ENCODE assay signal across 8 mouse cellular contexts in the genomic region with DNA sequence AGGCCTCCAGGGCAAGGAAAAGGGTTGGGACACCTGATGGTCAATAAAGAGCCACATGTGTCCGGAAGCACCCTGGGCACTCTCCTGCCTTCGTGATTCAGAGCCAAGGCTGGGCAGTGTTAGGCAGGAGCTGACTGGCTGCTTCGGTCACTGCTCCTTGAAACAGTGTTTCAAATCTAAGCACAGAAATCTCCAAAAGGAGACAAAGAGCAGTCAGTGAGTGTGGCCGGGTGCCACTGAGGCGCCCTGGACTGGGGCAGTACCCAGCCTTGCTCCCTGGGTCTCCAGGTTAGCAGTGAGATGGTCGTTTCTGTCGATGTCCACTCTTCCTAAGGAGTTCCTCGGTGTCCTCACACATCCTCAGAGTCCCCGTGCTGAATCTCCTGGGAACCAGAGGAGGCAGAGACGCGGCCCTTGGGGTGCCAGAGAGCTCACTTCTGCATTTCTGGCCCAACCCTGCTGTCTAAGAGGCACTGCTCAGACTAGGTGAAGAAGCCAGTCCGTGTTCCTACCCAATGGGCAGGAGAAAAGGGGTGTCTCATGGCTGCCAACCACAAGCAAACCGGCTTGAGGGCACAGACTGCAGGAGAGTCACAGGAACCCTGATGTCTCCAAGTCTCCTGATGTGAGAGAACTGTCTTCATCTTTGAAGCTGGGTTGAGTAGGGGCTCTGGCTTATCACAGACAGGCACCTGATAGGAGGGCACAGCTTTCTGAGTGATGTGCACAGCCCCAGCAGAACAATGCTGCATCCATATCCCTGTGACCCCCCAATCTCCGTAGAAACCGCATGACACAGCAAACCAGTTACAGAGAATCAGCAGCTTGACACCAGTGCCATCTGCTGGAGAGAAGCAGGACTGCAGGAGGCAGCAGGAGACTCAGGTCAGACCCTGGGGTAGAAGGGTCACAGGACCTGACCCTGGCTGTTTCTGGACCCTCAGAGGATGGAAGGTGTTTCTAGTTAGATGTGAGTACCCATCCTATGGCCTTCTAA. TPM values are rescaled to one million over a fixed set of nuclear protein-coding genes. Genes with fewer than 3 reads are reported as not detected.
DNase-seq lines count a peak whose midpoint lies in the region; ATAC-seq and TF ChIP-seq lines count a peak whose summit lies in the region.

No protein-coding gene starts in this region.

- 74% methylated on average over 15 of the region's 15 CpGs for WGBS in embryonic facial prominence, embryonic 11.5 days
- WGBS in liver, postnatal 0 days (ENCODE audit: insufficient replicate concordance), result 60% methylated on average over 15 of the region's 15 CpGs
- 72% methylated on average over 15 of the region's 15 CpGs for WGBS in neural tube, embryonic 14.5 days

- H3K4me3 ChIP-seq in embryonic facial prominence, embryonic 11.5 days (ENCODE audit: low read depth, low read length), result no peak overlapping the region
- no peak overlapping the region for H3K4me3 ChIP-seq in liver, postnatal 0 days (ENCODE audit: low read depth, low read length)
- no peak overlapping the region for H3K4me3 ChIP-seq in neural tube, embryonic 14.5 days (ENCODE audit: low read depth, low read length)

- no peak overlapping the region for H3K4me2 ChIP-seq in embryonic facial prominence, embryonic 11.5 days (ENCODE audit: low read depth, low read length)
- no peak overlapping the region for H3K4me2 ChIP-seq in liver, postnatal 0 days (ENCODE audit: low read depth, low read length)
- no peak overlapping the region for H3K4me2 ChIP-seq in neural tube, embryonic 14.5 days (ENCODE audit: low read depth, low read length)

- ATAC-seq in CD4-positive, CD25-positive, alpha-beta regulatory T cell, adult 4 months, result peak; percentile 47
- ATAC-seq in embryonic facial prominence, embryonic 11.5 days (replicated peaks; ENCODE audit: insufficient number of reproducible peaks, low FRiP score, low TSS enrichment, low read depth), result no peak
- peak; percentile 51 for ATAC-seq in liver, postnatal 0 days
- peak; percentile 67; the same call in 1 of the 2 replicates for ATAC-seq in neural tube, embryonic 14.5 days (ENCODE audit: low read depth)

- peak; percentile 99 for TF ChIP-seq CTCF in liver, postnatal 0 days (IDR thresholded peaks at IDR 0.05; ENCODE audit: low read depth)

- no peaks in the 10 kb centered on the region for H3K36me3 ChIP-seq in embryonic facial prominence, embryonic 11.5 days (replicated peaks; ENCODE audit: control insufficient read depth, insufficient read depth, low read depth, low read length)
- H3K36me3 ChIP-seq in liver, postnatal 0 days (replicated peaks; ENCODE audit: insufficient read depth, low read length), result no peaks in the 10 kb centered on the region
- 0 out of 2 replicates have a peak, but pooled peaks cover 3% of the 10 kb centered on the region for H3K36me3 ChIP-seq in neural tube, embryonic 14.5 days (ENCODE audit: control insufficient read depth, insufficient read depth, low read length)

- H3K27ac ChIP-seq in embryonic facial prominence, embryonic 11.5 days (replicated peaks; ENCODE audit: low read depth, low read length), result no peak overlapping the region
- no peak overlapping the region for H3K27ac ChIP-seq in liver, postnatal 0 days (ENCODE audit: low read depth)
- H3K27ac ChIP-seq in neural tube, embryonic 14.5 days (ENCODE audit: low read depth, low read length), result no peak overlapping the region

- DNase-seq in adrenal gland, postnatal 36 days, result peak; percentile 73 to 77
- peak; percentile 77 for DNase-seq in embryonic facial prominence, embryonic 11.5 days (ENCODE audit: low spot score)
- DNase-seq in heart, adult 8-10 months (ENCODE audit: low spot score), result peak; percentile 73
- peak; percentile 75 for DNase-seq in kidney, postnatal 14 days
- peak; percentile 80 for DNase-seq in liver, postnatal 0 days
- peak; percentile 64 for DNase-seq in testis, postnatal 14 days (ENCODE audit: low spot score)

- no peak for TF ChIP-seq EP300 in liver, postnatal 0 days (IDR thresholded peaks at IDR 0.05; ENCODE audit: low read depth)

- H3K4me1 ChIP-seq in embryonic facial prominence, embryonic 11.5 days (ENCODE audit: control insufficient read depth, insufficient read depth, low read length), result no peaks in the 10 kb centered on the region
- no peaks in the 10 kb centered on the region for H3K4me1 ChIP-seq in liver, postnatal 0 days (ENCODE audit: insufficient read depth)
- peaks cover 5% of the 10 kb centered on the region; the same call in 1 of the 2 replicates for H3K4me1 ChIP-seq in neural tube, embryonic 14.5 days (ENCODE audit: control insufficient read depth, insufficient read depth, low read length)

- H3K27me3 ChIP-seq in embryonic facial prominence, embryonic 11.5 days (ENCODE audit: control insufficient read depth, insufficient read depth, low read length), result no peaks in the 10 kb centered on the region
- no peaks in the 10 kb centered on the region for H3K27me3 ChIP-seq in liver, postnatal 0 days (ENCODE audit: insufficient read depth, low read length)
- no peaks in the 10 kb centered on the region for H3K27me3 ChIP-seq in neural tube, embryonic 14.5 days (ENCODE audit: control insufficient read depth, insufficient read depth, low read length)

- H3K9ac ChIP-seq in embryonic facial prominence, embryonic 11.5 days (replicated peaks; ENCODE audit: low read length), result no peak overlapping the region
- no peak overlapping the region for H3K9ac ChIP-seq in liver, postnatal 0 days (replicated peaks)
- H3K9ac ChIP-seq in neural tube, embryonic 14.5 days (replicated peaks; ENCODE audit: low read depth, low read length), result no peak overlapping the region

- H3K9me3 ChIP-seq in embryonic facial prominence, embryonic 11.5 days (replicated peaks; ENCODE audit: control insufficient read depth, low read length), result no peaks in the 10 kb centered on the region
- H3K9me3 ChIP-seq in liver, postnatal 0 days (ENCODE audit: low read length), result no peaks in the 10 kb centered on the region
- no peaks in the 10 kb centered on the region for H3K9me3 ChIP-seq in neural tube, embryonic 14.5 days (ENCODE audit: control insufficient read depth, low read length)

RNA-seq across cellular contexts. Expression of a gene that starts 12.1 kb away (rescaled TPM):
- polyA plus RNA-seq in CD4-positive, CD25-positive, alpha-beta regulatory T cell, adult 4 months (2017; shearing (Covaris generic)), result not detected
- 10 to 100 TPM; 17.0 to 20.7 TPM for total RNA-seq in adrenal gland, postnatal 36 days (2021)
- 6.9 and 7.5 TPM in 2 replicates for polyA plus RNA-seq in embryonic facial prominence, embryonic 11.5 days (2014; fragmentation: Nextera tagmentation; extraction: Ambion mirVana)
- total RNA-seq in heart, adult 8-10 months (2022), result 10 to 100 TPM; 15.6 to 18.2 (median 16.7) TPM
- 3.1 and 3.6 TPM in 2 replicates for polyA plus RNA-seq in liver, postnatal 0 days (2015; fragmentation: Nextera tagmentation; extraction: Ambion mirVana)
- polyA plus RNA-seq in neural tube, embryonic 14.5 days (2014; fragmentation: Nextera tagmentation; extraction: Ambion mirVana), result 26.6 and 28.1 TPM in 2 replicates

RNA-seq across cellular contexts. Expression of a gene that starts 34.0 kb away (rescaled TPM):
- polyA plus RNA-seq in CD4-positive, CD25-positive, alpha-beta regulatory T cell, adult 4 months (2017; shearing (Covaris generic)), result under 1 TPM in 1 of 2 experiments, not detected in 1; 0.29 TPM
- total RNA-seq in adrenal gland, postnatal 36 days (2021), result 1 to 10 TPM; 1.4 to 1.5 TPM
- polyA plus RNA-seq in embryonic facial prominence, embryonic 11.5 days (2014; fragmentation: Nextera tagmentation; extraction: Ambion mirVana), result 0.35 and 0.38 TPM in 2 replicates
- total RNA-seq in heart, adult 8-10 months (2022), result under 1 TPM; 0.31 to 0.79 (median 0.59) TPM
- polyA plus RNA-seq in liver, postnatal 0 days (2015; fragmentation: Nextera tagmentation; extraction: Ambion mirVana), result 0.31 and 0.32 TPM in 2 replicates
- polyA plus RNA-seq in neural tube, embryonic 14.5 days (2014; fragmentation: Nextera tagmentation; extraction: Ambion mirVana), result 1.0 and 2.5 TPM in 2 replicates
